Mouse (Mus musculus): ENCODE data around the gene Ginm1. TPM values are rescaled to one million over a fixed set of nuclear protein-coding genes. Genes with fewer than 3 reads are reported as not detected.

Gene Ginm1
- polyA plus RNA-seq (2014; fragmentation: Nextera tagmentation; extraction: Ambion mirVana) = 41.5 and 48.0 TPM in 2 replicates

- Histone ChIP-seq H3K27ac (ENCODE audit: low read depth, low read length) (peak within 1 kb of the TSS; percentile 61; the same call in 1 of the 2 replicates), H3K4me1 (replicated peaks; ENCODE audit: control insufficient read depth, insufficient read depth, low read length) (peaks cover 4% of the 10 kb centered on the region), H3K9ac (ENCODE audit: low read depth, low read length) (peak within 1 kb of the TSS; percentile 82), H3K27me3 (replicated peaks; ENCODE audit: control insufficient read depth, insufficient read depth, low read length) (no peaks in the 10 kb centered on the region), H3K36me3 (ENCODE audit: control insufficient read depth, insufficient read depth, low read length) (peaks cover 19% of the 10 kb centered on the region), H3K9me3 (ENCODE audit: control insufficient read depth, low read length) (no peaks in the 10 kb centered on the region), H3K4me2 (peak within 1 kb of the TSS; percentile 91), H3K4me3 (ENCODE audit: low read depth, low read length) (peak within 1 kb of the TSS; percentile 75)
- peak; percentile 86 for DNase-seq (ENCODE audit: low spot score)
- ATAC-seq (replicated peaks; ENCODE audit: low FRiP score) = peak; percentile 93
- WGBS = under 1% methylated on average over 52 of the region's 52 CpGs
Observed at GRCm38 (mm10) chr10:7792751-7793385, at the start of gene Ginm1, which contains the start of gene Ppil4. Gene Ginm1, minus strand, starts transcription at chr10:7792824. Gene Ppil4, plus strand, starts transcription at chr10:7792891.

- DNase-seq (ENCODE audit: low spot score) (no peak), ATAC-seq (replicated peaks; ENCODE audit: low FRiP score) (no peak)
- H3K9me3 ChIP-seq (ENCODE audit: control insufficient read depth, low read length) = no peaks in the 10 kb centered on the region
- H3K4me1 ChIP-seq (replicated peaks; ENCODE audit: control insufficient read depth, insufficient read depth, low read length) = no peaks in the 10 kb centered on the region
- no peaks in the 10 kb centered on the region for H3K36me3 ChIP-seq (ENCODE audit: control insufficient read depth, insufficient read depth, low read length)
- 24% methylated on average over 14 of the region's 14 CpGs for WGBS
- no peak overlapping the region for H3K9ac ChIP-seq (ENCODE audit: low read depth, low read length)
- H3K27me3 ChIP-seq (replicated peaks; ENCODE audit: control insufficient read depth, insufficient read depth, low read length) = no peaks in the 10 kb centered on the region; the same call in 1 of the 2 replicates
- peak overlapping the region; percentile 37 for H3K4me2 ChIP-seq
- H3K27ac ChIP-seq (ENCODE audit: low read depth, low read length) = no peak overlapping the region
- H3K4me3 ChIP-seq (ENCODE audit: low read depth, low read length) = no peak overlapping the region
Observed at GRCm38 (mm10) chr10:7841571-7842080, 49.0 kb upstream of the Ginm1 start.

- Histone ChIP-seq H3K27ac (ENCODE audit: low read depth, low read length) (no peak overlapping the region), H3K9me3 (ENCODE audit: control insufficient read depth, low read length) (no peaks in the 10 kb centered on the region), H3K9ac (ENCODE audit: low read depth, low read length) (no peak overlapping the region), H3K4me3 (ENCODE audit: low read depth, low read length) (no peak overlapping the region), H3K4me2 (no peak overlapping the region), H3K27me3 (replicated peaks; ENCODE audit: control insufficient read depth, insufficient read depth, low read length) (no peaks in the 10 kb centered on the region; the same call in 1 of the 2 replicates), H3K4me1 (replicated peaks; ENCODE audit: control insufficient read depth, insufficient read depth, low read length) (no peaks in the 10 kb centered on the region), H3K36me3 (ENCODE audit: control insufficient read depth, insufficient read depth, low read length) (no peaks in the 10 kb centered on the region)
- DNase-seq (ENCODE audit: low spot score) (no peak), ATAC-seq (replicated peaks; ENCODE audit: low FRiP score) (no peak)
- 69% methylated on average over 3 of the region's 3 CpGs for whole genome bisulfite sequencing
Observed at GRCm38 (mm10) chr10:7840785-7841184, 48.2 kb upstream of the Ginm1 start.

- no peak overlapping the region for H3K4me3 ChIP-seq (ENCODE audit: low read depth, low read length)
- 78% methylated on average over 2 of the region's 2 CpGs for WGBS
Observed at GRCm38 (mm10) chr10:7840353-7840733, 47.7 kb upstream of the Ginm1 start.

GRCm38 (mm10) chr10:7839551-7840352 lies 47.1 kb upstream of the Ginm1 start:
- WGBS = 76% methylated on average over 22 of the region's 22 CpGs
- Histone ChIP-seq H3K4me2 (no peak overlapping the region), H3K27ac (ENCODE audit: low read depth, low read length) (no peak overlapping the region), H3K9me3 (ENCODE audit: control insufficient read depth, low read length) (no peaks in the 10 kb centered on the region), H3K27me3 (replicated peaks; ENCODE audit: control insufficient read depth, insufficient read depth, low read length) (no peaks in the 10 kb centered on the region; the same call in 1 of the 2 replicates), H3K4me1 (replicated peaks; ENCODE audit: control insufficient read depth, insufficient read depth, low read length) (no peaks in the 10 kb centered on the region), H3K36me3 (ENCODE audit: control insufficient read depth, insufficient read depth, low read length) (no peaks in the 10 kb centered on the region), H3K4me3 (ENCODE audit: low read depth, low read length) (no peak overlapping the region), H3K9ac (ENCODE audit: low read depth, low read length) (no peak overlapping the region)
- no peak for DNase-seq (ENCODE audit: low spot score)
- no peak for ATAC-seq (replicated peaks; ENCODE audit: low FRiP score)

More at GRCm38 (mm10) chr10:7840353-7840733, 47.7 kb upstream of the Ginm1 start:
- Histone ChIP-seq H3K27me3 (replicated peaks; ENCODE audit: control insufficient read depth, insufficient read depth, low read length) (no peaks in the 10 kb centered on the region; the same call in 1 of the 2 replicates), H3K36me3 (ENCODE audit: control insufficient read depth, insufficient read depth, low read length) (no peaks in the 10 kb centered on the region), H3K9me3 (ENCODE audit: control insufficient read depth, low read length) (no peaks in the 10 kb centered on the region), H3K27ac (ENCODE audit: low read depth, low read length) (no peak overlapping the region), H3K9ac (ENCODE audit: low read depth, low read length) (no peak overlapping the region), H3K4me1 (replicated peaks; ENCODE audit: control insufficient read depth, insufficient read depth, low read length) (no peaks in the 10 kb centered on the region), H3K4me2 (no peak overlapping the region)
- ATAC-seq (replicated peaks; ENCODE audit: low FRiP score) = no peak
- no peak for DNase-seq (ENCODE audit: low spot score)

GRCm38 (mm10) chr10:7838874-7839421 lies 46.3 kb upstream of the Ginm1 start:
- Histone ChIP-seq H3K9ac (ENCODE audit: low read depth, low read length) (no peak overlapping the region), H3K4me1 (replicated peaks; ENCODE audit: control insufficient read depth, insufficient read depth, low read length) (no peaks in the 10 kb centered on the region), H3K27ac (ENCODE audit: low read depth, low read length) (no peak overlapping the region), H3K27me3 (replicated peaks; ENCODE audit: control insufficient read depth, insufficient read depth, low read length) (no peaks in the 10 kb centered on the region; the same call in 1 of the 2 replicates), H3K9me3 (ENCODE audit: control insufficient read depth, low read length) (no peaks in the 10 kb centered on the region), H3K4me2 (no peak overlapping the region), H3K4me3 (ENCODE audit: low read depth, low read length) (no peak overlapping the region), H3K36me3 (ENCODE audit: control insufficient read depth, insufficient read depth, low read length) (no peaks in the 10 kb centered on the region)
- no peak for ATAC-seq (replicated peaks; ENCODE audit: low FRiP score)
- no peak for DNase-seq (ENCODE audit: low spot score)
- 80% methylated on average over 5 of the region's 5 CpGs for WGBS

GRCm38 (mm10) chr10:7838036-7838435 lies 45.4 kb upstream of the Ginm1 start:
- Histone ChIP-seq H3K4me1 (replicated peaks; ENCODE audit: control insufficient read depth, insufficient read depth, low read length) (no peaks in the 10 kb centered on the region), H3K36me3 (ENCODE audit: control insufficient read depth, insufficient read depth, low read length) (no peaks in the 10 kb centered on the region), H3K4me3 (ENCODE audit: low read depth, low read length) (no peak overlapping the region), H3K9me3 (ENCODE audit: control insufficient read depth, low read length) (no peaks in the 10 kb centered on the region), H3K9ac (ENCODE audit: low read depth, low read length) (no peak overlapping the region), H3K27ac (ENCODE audit: low read depth, low read length) (no peak overlapping the region), H3K27me3 (replicated peaks; ENCODE audit: control insufficient read depth, insufficient read depth, low read length) (no peaks in the 10 kb centered on the region; the same call in 1 of the 2 replicates), H3K4me2 (no peak overlapping the region)
- no peak for ATAC-seq (replicated peaks; ENCODE audit: low FRiP score)
- DNase-seq (ENCODE audit: low spot score) = no peak
- 92% methylated on average over 8 of the region's 8 CpGs for WGBS

GRCm38 (mm10) chr10:7837446-7837845 lies 44.8 kb upstream of the Ginm1 start:
- H3K9me3 ChIP-seq (ENCODE audit: control insufficient read depth, low read length) = no peaks in the 10 kb centered on the region
- no peak overlapping the region for H3K9ac ChIP-seq (ENCODE audit: low read depth, low read length)
- ATAC-seq (replicated peaks; ENCODE audit: low FRiP score) (no peak), DNase-seq (ENCODE audit: low spot score) (no peak)
- no peaks in the 10 kb centered on the region for H3K36me3 ChIP-seq (ENCODE audit: control insufficient read depth, insufficient read depth, low read length)
- 89% methylated on average over 8 of the region's 8 CpGs for WGBS
- no peaks in the 10 kb centered on the region for H3K27me3 ChIP-seq (replicated peaks; ENCODE audit: control insufficient read depth, insufficient read depth, low read length)
- no peak overlapping the region for H3K4me2 ChIP-seq
- H3K27ac ChIP-seq (ENCODE audit: low read depth, low read length) = no peak overlapping the region
- H3K4me1 ChIP-seq (replicated peaks; ENCODE audit: control insufficient read depth, insufficient read depth, low read length) = 0 out of 2 replicates have a peak, but pooled peaks cover 2% of the 10 kb centered on the region
- no peak overlapping the region for H3K4me3 ChIP-seq (ENCODE audit: low read depth, low read length)

Measured in liver, embryonic 11.5 days (tissue).